Mouse (Mus musculus) myocyte (in vitro differentiated cells): Measurements from ENCODE around the gene Fkbp10. TPM values are rescaled to one million over a fixed set of nuclear protein-coding genes. Genes with fewer than 3 reads are reported as not detected.

ENCODE experiments used
- H3K27me3 ChIP-seq: one replicate; pipeline ENCODE4 v1.6.1; 2011; ENCODE audit not compliant: control insufficient read depth, insufficient read depth, insufficient read length
- H3K36me3 ChIP-seq: one replicate; pipeline ENCODE4 v1.6.1; 2011; ENCODE audit not compliant: control insufficient read depth, insufficient read depth
- H3K4me2 ChIP-seq: one replicate; pipeline ENCODE4 v1.6.1; 2011; ENCODE audit warnings: low read depth, control low read depth
- H3K4me3 ChIP-seq: one replicate; pipeline ENCODE4 v1.5.1; 2011; ENCODE audit warnings: mild to moderate bottlenecking, control low read depth, moderate library complexity
- H3K79me2 ChIP-seq: one replicate; pipeline ENCODE4 v1.6.1; 2011; ENCODE audit not compliant: control insufficient read depth, insufficient read depth
- H3ac ChIP-seq: one replicate; pipeline ENCODE4 v1.6.1; 2011; ENCODE audit not compliant: control insufficient read depth, insufficient read length
- CEBPB ChIP-seq: IDR thresholded peaks from 2 replicates; pipeline ENCODE4 v1.6.1; 2011; ENCODE audit warnings: mild to moderate bottlenecking, moderate library complexity; ENCODE audit not compliant: poor library complexity, insufficient read depth, severe bottlenecking
- E2F4 ChIP-seq: IDR thresholded peaks from one replicate; pipeline ENCODE4 v1.6.1; 2011; ENCODE audit warnings: mild to moderate bottlenecking, control low read depth, moderate library complexity; ENCODE audit not compliant: insufficient read depth
- MAX ChIP-seq: IDR thresholded peaks from one replicate; pipeline ENCODE4 v1.6.1; 2011; ENCODE audit warnings: low read depth, mild to moderate bottlenecking, control low read depth
- MYOD1 ChIP-seq, 3 experiments: IDR thresholded peaks; one replicate each; pipeline ENCODE4 v1.6.1; 2011; ENCODE audit warnings: control low read depth in 2 of 3, low read depth in 2 of 3, mild to moderate bottlenecking in 2 of 3, moderate library complexity in 1 of 3; ENCODE audit not compliant: insufficient read length in 2 of 3, control insufficient read depth in 1 of 3
- MYOG ChIP-seq, 3 experiments: IDR thresholded peaks; one replicate each; pipeline ENCODE4 v1.6.1; 2011; ENCODE audit warnings: control low read depth in 2 of 3, low read depth in 2 of 3, mild to moderate bottlenecking in 2 of 3; ENCODE audit not compliant: insufficient read length in 2 of 3, control insufficient read depth in 1 of 3, insufficient read depth in 1 of 3
- POLR2A ChIP-seq: IDR thresholded peaks from one replicate; pipeline ENCODE4 v1.6.1; 2011; ENCODE audit warnings: low read depth, mild to moderate bottlenecking, control low read depth, moderate library complexity; ENCODE audit not compliant: insufficient read length
- POLR2AphosphoS2 ChIP-seq: IDR thresholded peaks from one replicate; pipeline ENCODE4 v1.6.1; 2011; ENCODE audit warnings: low read depth, control low read depth; ENCODE audit not compliant: insufficient read length
- REST ChIP-seq: IDR thresholded peaks from one replicate; pipeline ENCODE4 v1.6.1; 2011; ENCODE audit warnings: mild to moderate bottlenecking, control low read depth, moderate library complexity; ENCODE audit not compliant: insufficient read depth, insufficient read length
- SRF ChIP-seq: IDR thresholded peaks from one replicate; pipeline ENCODE4 v1.6.1; 2011; ENCODE audit warnings: low read depth; ENCODE audit not compliant: control insufficient read depth, insufficient read length
- TCF12 ChIP-seq: IDR thresholded peaks from one replicate; pipeline ENCODE4 v1.6.1; 2011; ENCODE audit warnings: mild to moderate bottlenecking, control low read depth; ENCODE audit not compliant: poor library complexity, insufficient read depth, severe bottlenecking
- TCF3 ChIP-seq: IDR thresholded peaks from one replicate; pipeline ENCODE4 v1.6.1; 2011; ENCODE audit warnings: low read depth, control low read depth; ENCODE audit not compliant: insufficient read length
- USF1 ChIP-seq: IDR thresholded peaks from one replicate; pipeline ENCODE4 v1.6.1; 2011; ENCODE audit warnings: low read depth, mild to moderate bottlenecking, control low read depth, moderate library complexity
- polyA plus RNA-seq: library from polyadenylated mRNA; unstranded; fragments of >200 nt; fragmentation: generic; extraction: Trizol; gene quantifications from one replicate; pipeline ENCODE4 v1.2.1, GENCODE M21; 2012; ENCODE audit warnings: missing spikeins

Gene Fkbp10
- polyA plus RNA-seq, 1 experiment: 162 TPM

DNA sequence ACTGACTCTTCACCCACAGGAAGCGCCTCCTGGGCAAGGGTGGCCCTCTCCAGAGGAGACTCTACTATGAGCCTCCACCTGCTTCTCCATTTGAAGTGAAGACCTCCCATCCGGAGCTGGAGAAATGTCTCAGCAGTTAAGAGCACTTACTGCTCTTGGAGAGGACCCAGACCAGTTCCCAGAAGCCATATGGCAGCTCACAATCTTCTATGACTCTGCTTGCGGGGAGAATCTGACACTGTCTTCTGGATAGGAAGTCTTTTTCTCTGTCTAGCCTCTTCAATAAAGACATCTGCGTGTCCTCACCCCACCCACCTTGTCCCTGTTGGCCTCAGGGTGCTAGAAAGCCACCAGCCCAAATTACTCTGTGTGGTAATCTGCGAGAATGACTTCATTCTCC is 22.5 kb upstream of the Fkbp10 start:
- Histone ChIP-seq H3ac (no peak overlapping the region), H3K27me3 (no peaks in the 10 kb centered on the region), H3K4me2 (peak overlapping the region; percentile 78), H3K36me3 (no peaks in the 10 kb centered on the region), H3K4me3 (no peak overlapping the region), H3K79me2 (peaks cover 81% of the 10 kb centered on the region)
- no peak for TF ChIP-seq TCF3
- TF ChIP-seq POLR2A: no peak
- TF ChIP-seq SRF: no peak
- no peak for TF ChIP-seq USF1
- no peak for TF ChIP-seq CEBPB
- TF ChIP-seq TCF12: no peak
- no peak for TF ChIP-seq MYOG (IDR thresholded peaks at IDR 0.05; ENCODE audit: control insufficient read depth in 1 of 3, insufficient read depth in 1 of 3, insufficient read length in 2 of 3, low read depth in 2 of 3)
- no peak for TF ChIP-seq POLR2AphosphoS2
- TF ChIP-seq REST: no peak
- no peak for TF ChIP-seq MAX
- no peak for TF ChIP-seq E2F4
- TF ChIP-seq MYOD1 (IDR thresholded peaks at IDR 0.05; ENCODE audit: control insufficient read depth in 1 of 3, insufficient read length in 2 of 3, low read depth in 2 of 3): no peak

GRCm38 (mm10) chr11:100393733-100394132 is 21.8 kb upstream of the Fkbp10 start:
- Histone ChIP-seq H3ac (no peak overlapping the region), H3K79me2 (peaks cover 77% of the 10 kb centered on the region), H3K27me3 (no peaks in the 10 kb centered on the region), H3K4me2 (peak overlapping the region; percentile 78), H3K36me3 (no peaks in the 10 kb centered on the region), H3K4me3 (no peak overlapping the region)
- TF ChIP-seq MAX (no peak), SRF (no peak), USF1 (no peak), TCF12 (no peak), CEBPB (no peak), POLR2A (no peak), TCF3 (no peak), MYOG (IDR thresholded peaks at IDR 0.05; ENCODE audit: control insufficient read depth in 1 of 3, insufficient read depth in 1 of 3, insufficient read length in 2 of 3, low read depth in 2 of 3) (peak in 1 of 3 experiments; percentile 32), E2F4 (no peak), MYOD1 (IDR thresholded peaks at IDR 0.05; ENCODE audit: control insufficient read depth in 1 of 3, insufficient read length in 2 of 3, low read depth in 2 of 3) (peak in 2 of 3 experiments; percentile 32 to 72), REST (no peak), POLR2AphosphoS2 (no peak)

GRCm38 (mm10) chr11:100394353-100395074 is 21.0 kb upstream of the Fkbp10 start:
- H3ac ChIP-seq: no peak overlapping the region
- H3K27me3 ChIP-seq: no peaks in the 10 kb centered on the region
- no peaks in the 10 kb centered on the region for H3K36me3 ChIP-seq
- peak overlapping the region; percentile 77 for H3K4me3 ChIP-seq
- peaks cover 69% of the 10 kb centered on the region for H3K79me2 ChIP-seq
- peak overlapping the region; percentile 78 for H3K4me2 ChIP-seq
- TF ChIP-seq TCF12: no peak
- no peak for TF ChIP-seq POLR2A
- no peak for TF ChIP-seq MYOD1 (IDR thresholded peaks at IDR 0.05; ENCODE audit: control insufficient read depth in 1 of 3, insufficient read length in 2 of 3, low read depth in 2 of 3)
- TF ChIP-seq TCF3: no peak
- no peak for TF ChIP-seq POLR2AphosphoS2
- no peak for TF ChIP-seq MAX
- no peak for TF ChIP-seq CEBPB
- no peak for TF ChIP-seq SRF
- TF ChIP-seq E2F4: no peak
- TF ChIP-seq REST: no peak

DNA sequence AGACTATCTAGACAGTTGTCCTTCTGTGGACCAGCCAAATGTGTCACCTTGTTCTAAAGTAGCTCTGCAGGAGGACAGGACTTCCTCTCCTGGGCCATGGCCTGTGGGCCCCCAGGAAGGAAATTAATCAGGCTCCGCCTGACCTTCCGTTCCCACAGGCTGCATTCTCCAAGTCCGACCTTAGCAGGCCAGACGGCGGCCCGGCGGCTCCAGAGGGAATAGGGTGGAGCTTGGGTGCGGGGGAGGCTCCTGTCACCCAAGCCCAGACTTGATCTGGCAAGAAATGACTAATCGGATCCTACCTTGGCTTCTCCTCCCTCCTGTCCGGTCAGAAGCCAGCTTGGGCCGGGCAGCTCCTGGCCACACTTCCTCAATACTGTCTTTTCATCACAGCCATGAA is 20.3 kb upstream of the Fkbp10 start:
- H3K4me3 ChIP-seq: peak overlapping the region; percentile 77
- TF ChIP-seq POLR2A (no peak), MYOG (IDR thresholded peaks at IDR 0.05; ENCODE audit: control insufficient read depth in 1 of 3, insufficient read depth in 1 of 3, insufficient read length in 2 of 3, low read depth in 2 of 3) (peak in 1 of 3 experiments; percentile 8)
- no peak overlapping the region for H3ac ChIP-seq
- H3K79me2 ChIP-seq: peaks cover 62% of the 10 kb centered on the region
- no peaks in the 10 kb centered on the region for H3K27me3 ChIP-seq
- H3K4me2 ChIP-seq: peak overlapping the region; percentile 78
- H3K36me3 ChIP-seq: no peaks in the 10 kb centered on the region

DNA sequence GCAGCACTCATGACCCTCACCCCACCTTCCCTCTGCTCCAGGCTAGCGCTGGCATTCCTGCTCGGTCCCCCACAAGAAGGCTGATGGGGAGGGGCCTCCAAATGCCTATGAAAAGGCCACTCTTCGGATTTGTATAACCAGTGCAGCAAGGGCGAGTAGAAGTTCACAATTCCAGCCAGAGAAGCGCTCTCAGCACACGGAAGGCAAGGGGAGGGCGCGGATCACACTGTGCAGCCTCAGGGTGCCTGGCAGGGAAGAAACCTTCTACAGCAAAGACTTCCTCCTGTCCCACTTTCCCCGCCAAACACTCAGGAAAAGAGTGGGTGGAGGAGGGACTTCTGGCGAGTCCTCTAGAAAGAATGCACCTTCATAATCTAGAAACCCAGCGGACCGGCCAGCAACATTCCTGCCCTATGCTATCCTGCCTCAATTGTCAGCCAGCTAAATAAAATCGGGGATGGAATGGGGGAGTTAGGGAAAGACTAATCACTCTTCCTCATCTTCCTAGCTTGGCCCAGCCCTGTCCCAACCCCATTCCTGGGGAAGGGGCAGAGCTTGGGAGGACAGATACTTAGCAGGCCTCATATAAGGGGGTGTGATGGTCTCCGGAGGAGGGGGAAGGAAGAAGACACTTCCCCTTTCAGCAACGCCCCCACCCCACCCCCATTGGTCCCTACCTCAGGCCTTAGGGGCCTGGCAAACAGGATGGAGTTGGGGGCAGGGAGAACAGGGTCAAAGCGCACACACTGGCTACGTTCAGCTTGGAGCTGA is 19.5 kb upstream of the Fkbp10 start:
- TF ChIP-seq MYOG (IDR thresholded peaks at IDR 0.05; ENCODE audit: control insufficient read depth in 1 of 3, insufficient read depth in 1 of 3, insufficient read length in 2 of 3, low read depth in 2 of 3) (no peak), CEBPB (no peak), POLR2A (peak; percentile 21)
- Histone ChIP-seq H3K4me3 (peak overlapping the region; percentile 77), H3K36me3 (no peaks in the 10 kb centered on the region), H3K27me3 (no peaks in the 10 kb centered on the region), H3K79me2 (peaks cover 56% of the 10 kb centered on the region), H3K4me2 (peak overlapping the region; percentile 78), H3ac (peak overlapping the region; percentile 16)
